Mouse (Mus musculus) frontal cortex, postnatal 10 days (tissue): Measurements from ENCODE around the gene Slc51b.
A peak's percentile ranks its signal among the peaks of the same experiment; 100 is the strongest.

ENCODE experiments used
- DNase-seq, 2 experiments: peaks; one replicate each; pipeline ENCODE4 v3.0.0; 2022; ENCODE audit warnings: low spot score in 2 of 2, mixed read lengths in 1 of 2

Slc51b gene

DNA sequence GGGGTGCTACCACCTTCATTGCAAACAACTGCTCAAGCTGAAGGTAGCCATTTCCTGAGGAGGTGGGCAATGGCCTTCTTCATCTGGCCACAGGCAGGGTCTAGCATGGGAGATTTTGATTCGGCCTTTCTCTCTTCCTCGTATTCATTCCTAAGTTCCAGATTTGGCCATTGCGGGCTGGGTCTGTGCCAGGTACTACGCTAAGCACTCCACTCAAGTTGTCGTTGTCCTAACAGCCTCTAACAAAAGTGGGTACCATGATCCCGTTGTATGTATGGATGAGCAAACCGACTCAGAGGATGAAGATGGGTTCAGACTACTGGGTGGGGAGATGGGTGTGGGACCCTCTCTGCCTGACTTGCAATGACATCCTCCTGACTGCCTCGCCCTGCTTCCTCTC is 12.4 kb downstream of the Slc51b start:
- no peak for DNase-seq

GRCm38 (mm10) chr9:65408871-65409295 is 13.9 kb downstream of the Slc51b start:
- no peak for DNase-seq

- DNase-seq = no peak
These were observed 14.9 kb downstream of the Slc51b start for GRCm38 (mm10) chr9:65407861-65408260.

- DNase-seq = no peak
These were observed 15.4 kb downstream of the Slc51b start for GRCm38 (mm10) chr9:65407327-65407726.

- no peak for DNase-seq
These were observed 17.6 kb downstream of the Slc51b start for GRCm38 (mm10) chr9:65405184-65405449.

DNA sequence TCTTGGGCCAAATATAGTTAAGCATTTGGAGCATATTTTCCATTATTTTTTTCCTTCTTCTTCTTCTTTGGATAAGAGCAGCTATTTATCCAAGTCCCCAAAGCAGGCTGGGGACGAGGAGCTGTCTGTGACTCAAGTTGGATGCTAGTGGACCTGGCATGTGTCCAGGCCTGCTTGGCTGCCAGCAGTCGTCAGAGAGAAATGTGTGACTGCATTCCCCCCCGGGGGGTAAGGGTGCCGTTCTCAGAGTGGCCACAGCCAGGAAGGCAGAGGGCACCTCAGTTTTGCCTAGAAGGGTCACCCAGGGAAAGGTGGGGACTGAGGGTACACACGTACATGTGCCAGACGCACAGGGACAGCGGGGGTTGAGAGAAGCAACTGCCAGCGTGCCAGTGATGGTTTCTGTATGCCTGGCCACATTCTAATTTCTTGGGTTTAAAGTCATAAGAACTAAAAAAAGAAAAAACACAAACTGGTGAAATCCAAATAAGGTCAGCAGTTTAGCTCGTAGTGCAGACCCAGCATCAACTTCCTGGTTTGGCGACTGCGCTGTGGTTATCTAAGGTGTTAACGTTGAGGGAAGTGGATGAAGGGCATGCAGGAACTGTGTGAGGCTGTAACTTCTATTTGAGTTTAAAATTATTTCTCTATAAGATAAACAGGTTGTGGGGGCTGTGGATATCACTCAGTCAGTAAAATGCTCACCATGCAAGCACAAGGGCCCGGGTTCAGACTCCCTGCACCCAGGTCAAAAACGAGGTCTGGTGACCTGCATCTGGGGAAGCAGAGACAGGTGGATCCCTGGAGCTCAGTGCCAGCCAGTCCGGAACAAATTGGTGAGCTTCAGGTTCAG is 18.2 kb downstream of the Slc51b start:
- DNase-seq = peak; percentile 56 to 63

- no peak for DNase-seq
These were observed 22.8 kb downstream of the Slc51b start for GRCm38 (mm10) chr9:65399934-65400333.

DNA sequence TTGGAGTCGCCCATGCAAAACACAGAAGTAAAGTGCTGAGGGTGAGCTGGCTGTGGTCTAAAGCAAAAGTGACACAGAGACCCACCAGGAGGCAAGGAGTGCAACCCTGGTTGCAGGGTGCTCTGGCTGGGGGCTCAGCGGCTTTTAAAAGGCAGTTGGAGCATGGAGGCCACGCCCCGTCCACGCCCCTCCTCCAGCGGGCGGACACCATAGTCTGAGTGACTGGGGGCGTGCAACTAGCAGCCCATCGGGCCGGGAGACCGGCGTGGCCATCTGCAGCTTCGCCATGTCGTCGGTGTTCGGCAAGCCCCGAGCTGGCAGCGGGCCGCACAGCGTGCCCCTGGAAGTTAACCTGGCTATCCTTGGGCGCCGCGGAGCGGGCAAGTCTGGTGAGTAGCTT is 24.5 kb downstream of the Slc51b start, which contains the start of gene Rasl12:
Rasl12 (plus strand) TSS at position 228 of the 400 bp plus-strand sequence.
- DNase-seq = peak in 1 of 2 experiments; percentile 52

GRCm38 (mm10) chr9:65394360-65394759 is 28.4 kb downstream of the Slc51b start:
- DNase-seq = no peak

GRCm38 (mm10) chr9:65393606-65394005 is 29.1 kb downstream of the Slc51b start:
- no peak for DNase-seq

GRCm38 (mm10) chr9:65392638-65393364 is 30.0 kb downstream of the Slc51b start:
- peak in 1 of 2 experiments; percentile 34 for DNase-seq

DNA sequence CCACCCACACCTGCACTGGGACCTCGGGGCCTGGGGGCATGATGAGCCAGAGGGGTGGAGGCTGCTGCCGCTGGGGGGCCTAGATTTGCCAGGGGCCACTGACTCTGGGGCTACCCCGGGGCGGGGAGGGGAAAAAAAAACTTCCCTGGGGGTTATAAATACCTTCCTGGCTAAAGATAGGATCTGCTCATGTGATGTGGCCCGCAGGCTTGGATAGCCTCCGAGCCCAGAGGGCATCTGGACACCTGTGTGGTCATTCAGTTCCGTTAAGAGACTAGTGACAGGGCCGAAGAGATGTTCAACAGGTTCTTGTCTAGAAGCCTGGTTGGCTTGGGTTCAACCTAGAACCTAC is 31.2 kb downstream of the Slc51b start, which contains the start of gene Kbtbd13:
Kbtbd13 (minus strand) TSS at position 40 of the 352 bp plus-strand sequence.
- DNase-seq = no peak

DNA sequence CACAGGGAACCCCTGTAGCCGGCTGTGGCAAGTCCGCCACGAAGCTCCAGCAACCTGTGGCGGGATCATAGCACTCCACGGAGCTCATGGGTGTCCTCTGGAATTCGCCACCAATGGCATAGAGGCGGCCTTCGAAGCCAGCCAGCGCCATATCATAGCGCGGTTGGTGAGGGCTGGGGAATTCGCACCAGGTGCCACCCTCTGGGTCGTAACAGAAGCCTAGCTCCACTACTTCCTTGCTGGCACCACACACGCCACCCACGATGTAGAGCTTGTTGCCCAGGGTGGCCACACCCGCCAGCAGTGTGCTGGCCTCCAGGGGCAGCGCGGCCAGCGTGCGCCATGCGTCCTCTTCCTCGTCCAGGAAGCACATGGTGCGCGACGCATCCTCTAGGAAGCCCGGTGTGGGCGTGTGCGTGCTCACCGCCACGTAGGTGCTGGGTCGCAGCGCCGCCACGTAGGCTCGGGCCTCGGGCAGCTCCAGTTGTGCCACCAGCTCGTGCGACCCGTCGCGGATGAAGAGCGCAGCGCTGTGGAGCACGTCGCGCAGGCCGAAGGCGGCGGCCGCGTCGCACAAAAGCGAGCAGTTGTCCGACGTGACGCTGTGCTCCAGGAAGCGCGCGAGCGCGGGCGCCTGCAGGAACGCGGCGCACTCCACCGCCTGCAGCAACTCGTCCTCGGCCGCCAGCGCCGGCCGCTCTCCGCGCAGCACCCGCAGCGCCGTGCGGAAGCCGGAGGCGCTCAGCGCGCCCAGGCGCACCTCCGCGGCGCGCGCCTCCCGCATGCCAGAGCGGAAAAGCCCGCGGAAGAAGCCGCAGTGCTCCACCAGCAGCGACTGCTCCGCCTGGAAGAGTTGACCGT is 31.8 kb downstream of the Slc51b start:
- DNase-seq = no peak

- no peak for DNase-seq
These were observed 36.2 kb downstream of the Slc51b start for GRCm38 (mm10) chr9:65386373-65387140.

DNA sequence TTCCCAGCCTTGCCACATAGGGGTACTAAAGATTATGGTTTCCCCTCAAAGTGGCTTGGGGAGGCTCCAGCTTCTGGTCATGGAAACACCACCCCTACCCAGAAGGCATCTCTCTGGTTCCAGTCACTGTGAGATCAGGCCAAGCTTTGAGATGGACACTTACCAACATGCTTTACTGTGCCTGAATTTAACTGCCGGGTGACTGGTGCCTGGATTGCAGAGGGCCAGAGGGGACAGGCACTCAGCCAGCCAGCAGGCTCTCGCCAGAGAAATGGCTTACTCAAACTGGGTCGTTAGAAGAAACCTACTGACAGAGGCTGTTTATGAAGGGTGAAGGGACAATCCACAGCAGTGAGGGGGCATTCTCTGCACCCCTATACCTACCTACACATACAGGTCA is 38.5 kb downstream of the Slc51b start:
- no peak for DNase-seq

GRCm38 (mm10) chr9:65382751-65383097 is 40.0 kb downstream of the Slc51b start:
- no peak for DNase-seq

GRCm38 (mm10) chr9:65382031-65382750 is 40.6 kb downstream of the Slc51b start:
- no peak for DNase-seq

- no peak for DNase-seq
These were observed 41.7 kb downstream of the Slc51b start for GRCm38 (mm10) chr9:65381017-65381590.

DNA sequence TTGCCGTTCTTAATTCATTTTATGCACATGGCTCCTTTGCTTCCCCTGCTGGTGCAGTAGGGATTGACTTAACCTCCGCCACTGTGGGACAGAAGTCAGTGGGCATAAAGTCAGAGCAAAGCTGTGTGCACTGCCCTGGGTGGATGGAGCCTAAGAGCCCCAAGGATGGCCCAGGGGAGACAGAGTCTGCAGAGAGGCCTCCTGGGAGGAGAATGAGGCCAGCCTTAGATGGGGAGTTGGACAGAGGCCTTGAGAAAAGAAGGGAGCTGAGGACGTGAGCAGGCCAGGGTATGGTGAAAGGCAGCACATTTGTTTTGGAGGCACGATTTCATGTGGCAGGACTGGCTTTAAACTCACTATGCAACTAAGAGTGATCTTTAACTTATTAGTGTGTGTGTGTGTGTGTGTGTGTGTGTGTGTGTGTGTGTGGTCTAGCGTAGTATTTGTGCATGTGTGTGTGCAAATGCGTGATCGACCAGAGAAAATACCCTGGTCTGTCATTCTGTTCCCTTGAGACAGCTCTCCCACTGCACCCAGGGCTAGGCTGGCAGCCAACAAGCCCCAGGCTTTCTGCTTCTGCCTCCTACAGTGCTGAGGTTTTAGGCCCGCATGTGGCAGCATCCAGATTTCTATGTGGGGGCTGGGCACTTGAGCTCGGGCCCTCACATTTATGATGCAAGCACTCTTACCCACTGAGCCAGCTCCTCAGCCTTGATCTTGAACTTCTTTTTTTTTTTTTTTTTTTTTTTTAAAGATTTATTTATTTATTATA is 47.4 kb downstream of the Slc51b start:
- DNase-seq = peak; percentile 32 to 55
